ENCODE assay signal across 14 mouse cellular contexts in the genomic region with DNA sequence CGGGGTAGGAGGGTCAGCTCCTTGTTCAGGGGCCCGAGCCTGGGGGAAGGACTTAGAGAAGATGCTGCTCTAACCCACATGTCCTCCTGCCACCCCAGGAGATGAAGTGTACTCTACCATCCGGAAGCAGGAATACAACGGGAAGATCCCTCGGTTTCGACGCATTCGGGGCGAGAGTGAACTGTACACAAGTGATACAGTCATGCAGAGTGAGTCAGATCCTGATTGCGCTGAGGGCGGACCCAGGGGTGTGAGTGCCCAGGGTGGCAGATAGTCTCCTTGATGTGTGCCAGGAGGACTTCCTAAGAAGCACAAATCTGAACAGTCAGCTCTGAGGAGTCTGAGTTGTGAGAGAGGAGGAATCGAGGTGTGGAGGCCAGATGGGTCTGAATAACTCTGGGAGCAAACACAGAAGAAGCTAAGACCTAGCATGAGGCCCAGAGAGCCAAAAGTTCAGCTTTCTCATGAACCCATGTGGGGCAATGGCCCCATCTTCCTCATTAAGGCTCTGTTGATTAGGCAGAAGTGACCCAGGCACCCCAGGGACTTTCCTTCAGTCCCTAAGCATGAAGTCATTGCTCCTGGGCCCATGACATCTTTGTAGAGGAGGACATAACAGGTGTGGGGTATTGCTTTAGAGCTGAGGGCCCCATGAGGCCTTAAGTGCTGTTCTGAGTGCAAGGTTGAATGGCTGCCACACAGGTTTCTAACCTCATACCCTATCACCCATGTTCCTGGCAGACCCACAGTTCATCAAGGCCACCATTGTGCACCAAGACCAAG. TPM values are rescaled to one million over a fixed set of nuclear protein-coding genes. Genes with fewer than 3 reads are reported as not detected.
DNase-seq lines count a peak whose midpoint lies in the region; ATAC-seq and TF ChIP-seq lines count a peak whose summit lies in the region.
"Had no signal": no experiment of that assay in that cellular context is flagged by ENCODE, and none has a peak within 500 bp of the region (broad histone marks: within the 10 kb centered on the region; RNA-seq: fewer than 3 reads in every experiment).

No protein-coding gene starts in this region.

- H3K36me3 ChIP-seq in myocyte (ENCODE audit: control insufficient read depth, insufficient read depth): peaks cover 4% of the 10 kb centered on the region
- H3K36me3 ChIP-seq in midbrain, embryonic 13.5 days: peaks cover 45% of the 10 kb centered on the region
- H3K36me3 ChIP-seq: limb, embryonic 12.5 days had no signal

- H3K9ac ChIP-seq in midbrain, embryonic 13.5 days (replicated peaks): no peak overlapping the region
- H3K9ac ChIP-seq: limb, embryonic 12.5 days had no signal

- TF ChIP-seq POLR2A in myocyte (IDR thresholded peaks at IDR 0.05; ENCODE audit: insufficient read length, low read depth): peak; percentile 38

- H3K27me3 ChIP-seq in myocyte (ENCODE audit: control insufficient read depth, insufficient read depth, insufficient read length): no peaks in the 10 kb centered on the region
- H3K27me3 ChIP-seq in midbrain, embryonic 13.5 days: no peaks in the 10 kb centered on the region

- H3K79me2 ChIP-seq in myocyte (ENCODE audit: control insufficient read depth, insufficient read depth): peaks cover 47% of the 10 kb centered on the region

- H3K27ac ChIP-seq in midbrain, embryonic 13.5 days: no peak overlapping the region
- H3K27ac ChIP-seq: hindbrain, postnatal 0 days; limb, embryonic 12.5 days had no signal

- peak overlapping the region; percentile 78 for H3K4me2 ChIP-seq in myocyte (ENCODE audit: low read depth)
- H3K4me2 ChIP-seq in midbrain, embryonic 13.5 days (replicated peaks): no peak overlapping the region
- H3K4me2 ChIP-seq: limb, embryonic 12.5 days had no signal

- H3ac ChIP-seq in myocyte (ENCODE audit: control insufficient read depth, insufficient read length): no peak overlapping the region

- no peaks in the 10 kb centered on the region for H3K9me3 ChIP-seq in midbrain, embryonic 13.5 days
- H3K9me3 ChIP-seq: limb, embryonic 12.5 days had no signal

- peak; percentile 79 for DNase-seq in adrenal gland, adult 2 months
- DNase-seq in adrenal gland, postnatal 4 days (ENCODE audit: low spot score in 2 of 2): no peak
- peak; percentile 30 to 32 for DNase-seq in spleen, adult 18-20 months
- no peak for DNase-seq in spleen, postnatal 4 days (ENCODE audit: low spot score in 2 of 2)
- peak; percentile 56 to 65 for DNase-seq in B cell, adult 2 months
- DNase-seq in frontal cortex, postnatal 36 days (ENCODE audit: low spot score in 2 of 2): no peak
- DNase-seq: heart, adult 18-20 months; heart, postnatal 14 days; right cerebral cortex, postnatal 25 days had no signal

- no peak for ATAC-seq in midbrain, embryonic 13.5 days
- ATAC-seq: hindbrain, postnatal 0 days had no signal

- peaks cover 29% of the 10 kb centered on the region for H3K4me1 ChIP-seq in midbrain, embryonic 13.5 days (replicated peaks)

- no peak overlapping the region for H3K4me3 ChIP-seq in myocyte
- no peak overlapping the region for H3K4me3 ChIP-seq in midbrain, embryonic 13.5 days (replicated peaks)
- H3K4me3 ChIP-seq: limb, embryonic 12.5 days had no signal

- 91% methylated on average over 12 of the region's 12 CpGs for WGBS in midbrain, embryonic 13.5 days

TF ChIP-seq in myocyte, 11 proteins besides CTCF, POLR2A, EP300 and RAD21:
- TF ChIP-seq REST (IDR thresholded peaks at IDR 0.05; ENCODE audit: insufficient read depth, insufficient read length) (no peak), POLR2AphosphoS2 (IDR thresholded peaks at IDR 0.05; ENCODE audit: insufficient read length, low read depth) (peak; percentile 44), SRF (IDR thresholded peaks at IDR 0.05; ENCODE audit: control insufficient read depth, insufficient read length, low read depth) (no peak), TCF12 (IDR thresholded peaks at IDR 0.05; ENCODE audit: insufficient read depth, poor library complexity, severe bottlenecking) (no peak)

RNA-seq across cellular contexts. Expression of gene Sema7a, which starts 15.2 kb away (rescaled TPM):
- 10 to 100 TPM in 1 of 2 experiments, 1 to 10 TPM in 1; 8.2 to 17.0 TPM for total RNA-seq in adrenal gland, adult 2 months (2021)
- polyA plus RNA-seq in adrenal gland, adult 2 months (2012; rRNA removed): 54.9 and 59.4 TPM in 2 replicates
- 10 to 100 TPM; 15.1 to 16.1 TPM for total RNA-seq in adrenal gland, postnatal 4 days (2021)
- polyA plus RNA-seq in myocyte (2012; fragmentation: generic; extraction: Trizol): 27.4 TPM
- polyA plus RNA-seq in midbrain, embryonic 13.5 days (2015; fragmentation: Nextera tagmentation; extraction: Ambion mirVana): 1.9 and 2.7 TPM in 2 replicates

RNA-seq across cellular contexts. Expression of gene Ubl7, which starts 44.4 kb away (rescaled TPM):
- total RNA-seq in adrenal gland, adult 2 months (2021): 10 to 100 TPM; 73.9 to 81.5 TPM
- 273 and 305 TPM in 2 replicates for polyA plus RNA-seq in adrenal gland, adult 2 months (2012; rRNA removed)
- 10 to 100 TPM; 78.8 to 85.3 TPM for total RNA-seq in adrenal gland, postnatal 4 days (2021)
- polyA plus RNA-seq in myocyte (2012; fragmentation: generic; extraction: Trizol): 62.0 TPM
- 169 and 170 TPM in 2 replicates for polyA plus RNA-seq in midbrain, embryonic 13.5 days (2015; fragmentation: Nextera tagmentation; extraction: Ambion mirVana)

RNA-seq across cellular contexts. Expression of gene Cyp11a1, which starts 51.1 kb away (rescaled TPM):
- 1,000 to 10,000 TPM; 6,621 to 7,422 TPM for total RNA-seq in adrenal gland, adult 2 months (2021)
- 1,463 and 1,873 TPM in 2 replicates for polyA plus RNA-seq in adrenal gland, adult 2 months (2012; rRNA removed)
- 1,000 to 10,000 TPM; 2,307 to 2,341 TPM for total RNA-seq in adrenal gland, postnatal 4 days (2021)
- 0.11 TPM for polyA plus RNA-seq in myocyte (2012; fragmentation: generic; extraction: Trizol)
- polyA plus RNA-seq in midbrain, embryonic 13.5 days (2015; fragmentation: Nextera tagmentation; extraction: Ambion mirVana): 0.30 and 0.38 TPM in 2 replicates
- total RNA-seq: common myeloid progenitor, adult 5-6 weeks; heart, adult 18-20 months had no signal

Comparison
In these comparisons a context has a peak if more than half of its experiments do, and no peak if none do; other contexts are left out.
1. DNase-seq: peak in adrenal gland, adult 2 months (single experiment), spleen, adult 18-20 months (2 of 2) and B cell, adult 2 months (2 of 2); none in adrenal gland, postnatal 4 days (0 of 2), spleen, postnatal 4 days (0 of 2) and frontal cortex, postnatal 36 days (0 of 2).
2. RNA of gene Cyp11a1, which starts 51.1 kb away (polyA plus RNA-seq): 1,463 to 1,873 TPM in adrenal gland, adult 2 months; 0.30 to 0.38 TPM in midbrain, embryonic 13.5 days and 0.11 TPM in myocyte (single experiment); every median in the first group is over 1,000 times any median in the second.